Mouse (Mus musculus): ENCODE data around the gene Esd. TPM values are rescaled to one million over a fixed set of nuclear protein-coding genes. Genes with fewer than 3 reads are reported as not detected.

The Esd gene
- 91.0 TPM for polyA plus RNA-seq (2017; shearing (Covaris generic))

GRCm38 (mm10) chr14:74732079-74732783, at the start of gene Esd:
TSS of gene Esd (plus strand) at chr14:74732297.

Other genes starting within 250 kb of the Esd start
- not detected for gene Htr2a, start 91.5 kb upstream of the Esd start, polyA plus RNA-seq (2017; shearing (Covaris generic))
- 66.3 TPM for gene Lrch1, start 215.6 kb downstream of the Esd start, polyA plus RNA-seq (2017; shearing (Covaris generic))